Mouse (Mus musculus): ENCODE results near the gene Bcl6.

The Bcl6 gene

GRCm38 (mm10) chr16:23921697-23922096 is 67.0 kb downstream of the Bcl6 start:
- no peak for DNase-seq (ENCODE audit: low read depth)

- DNase-seq (ENCODE audit: low read depth), result no peak
Observed at GRCm38 (mm10) chr16:23919418-23919817, 69.2 kb downstream of the Bcl6 start.
